Mouse (Mus musculus): Measurements from ENCODE around the gene Ica1.

DNA sequence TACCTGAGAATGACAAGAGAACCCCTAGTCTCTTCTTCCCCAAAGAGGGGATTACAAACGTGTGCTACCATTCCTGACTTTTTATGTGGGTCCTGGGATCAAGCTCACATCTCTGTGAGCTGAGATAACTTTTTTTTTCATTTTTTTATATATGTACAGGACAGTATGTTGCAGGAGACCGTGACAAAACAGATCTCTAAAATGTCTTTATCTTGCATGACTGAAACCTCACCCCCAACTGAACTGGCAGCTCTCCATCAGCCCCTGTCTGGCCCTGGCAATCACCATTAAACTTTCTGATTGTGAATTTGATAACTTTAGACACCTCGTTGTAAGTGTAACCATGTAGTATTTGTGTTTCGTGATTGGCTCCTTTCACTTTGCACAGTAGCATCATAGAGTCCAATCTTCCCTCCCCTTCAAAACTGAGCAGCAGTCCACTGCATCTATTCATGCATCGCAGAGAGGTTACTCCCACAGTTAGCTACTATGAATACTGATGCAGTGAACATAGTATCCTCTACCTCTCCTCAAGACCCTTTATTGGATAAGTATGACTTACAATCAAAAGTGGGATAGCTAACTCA lies 17.5 kb downstream of the Ica1 start:
- TF ChIP-seq CTCF (IDR thresholded peaks at IDR 0.05 in 2 of 3, conservative IDR thresholded peaks at IDR 0.05 in 1 of 3; ENCODE audit: control insufficient read depth in 1 of 3, insufficient read depth in 1 of 3, low read depth in 2 of 3, low read length in 3 of 3, poor library complexity in 1 of 3, severe bottlenecking in 1 of 3) = no peak
- TF ChIP-seq USF1 (IDR thresholded peaks at IDR 0.05; ENCODE audit: low read depth, low read length) = no peak
- TF ChIP-seq ETS1 (IDR thresholded peaks at IDR 0.05; ENCODE audit: low read depth, low read length) = 0 out of 2 replicates have a peak, but pooled peaks have one; percentile 39
- TF ChIP-seq HCFC1 (IDR thresholded peaks at IDR 0.05; ENCODE audit: low read depth, low read length) = no peak
- no peak for TF ChIP-seq GABPA (IDR thresholded peaks at IDR 0.05; ENCODE audit: low read depth, low read length)
- no peak for TF ChIP-seq POLR2A (IDR thresholded peaks at IDR 0.05; ENCODE audit: control insufficient read depth in 1 of 2, insufficient read depth in 1 of 2, low read depth in 1 of 2, low read length in 2 of 2, poor library complexity in 1 of 2)
- peak; percentile 64 to 80 for TF ChIP-seq EP300 (IDR thresholded peaks at IDR 0.05; ENCODE audit: low read depth in 1 of 2, low read length in 2 of 2)
- peak; percentile 57; the same call in 1 of the 2 replicates for TF ChIP-seq GATA1 (IDR thresholded peaks at IDR 0.05; ENCODE audit: low read depth, low read length)
- TF ChIP-seq UBTF (IDR thresholded peaks at IDR 0.05; ENCODE audit: borderline replicate concordance, insufficient read depth, low read depth, low read length) = no peak
- no peak for TF ChIP-seq CHD1 (IDR thresholded peaks at IDR 0.05; ENCODE audit: low read depth, low read length)
- no peak for TF ChIP-seq CHD2 (IDR thresholded peaks at IDR 0.05; ENCODE audit: low read length)
- TF ChIP-seq MEF2A (IDR thresholded peaks at IDR 0.05; ENCODE audit: extremely low read depth, insufficient replicate concordance, low read depth, low read length, poor library complexity, severe bottlenecking) = no peak
- TF ChIP-seq MAZ (IDR thresholded peaks at IDR 0.05; ENCODE audit: low read depth, low read length) = no peak
- no peak for TF ChIP-seq ZKSCAN1 (IDR thresholded peaks at IDR 0.05; ENCODE audit: low read depth, low read length)
